Mouse (Mus musculus): ENCODE measurements around the gene Arnt2. TPM values are rescaled to one million over a fixed set of nuclear protein-coding genes. Genes with fewer than 3 reads are reported as not detected.

Gene Arnt2
- polyA plus RNA-seq, 1 experiment from 2014 or later = 46.4 TPM

DNA sequence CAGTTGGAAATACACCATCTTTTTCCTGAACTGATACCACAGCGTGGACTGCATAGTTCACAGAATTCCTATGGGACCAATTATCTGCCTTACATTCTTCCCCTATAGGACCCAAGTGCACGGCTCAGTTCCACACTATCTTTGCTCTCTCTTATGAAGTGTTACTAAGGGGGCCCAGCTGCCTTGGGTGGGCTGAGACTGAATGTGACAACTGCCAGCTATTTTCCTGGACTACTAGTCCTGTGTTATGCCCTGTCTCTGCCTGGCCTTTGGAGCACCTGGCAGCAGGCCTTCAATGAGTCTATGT, 73.4 kb downstream of the Arnt2 start:
- no peak for ATAC-seq
- peaks cover 35% of the 10 kb centered on the region for H3K36me3 ChIP-seq (ENCODE audit: poor library complexity, severe bottlenecking)
- WGBS = 74% methylated on average over 2 of the region's 2 CpGs
- no peaks in the 10 kb centered on the region for H3K9me3 ChIP-seq (replicated peaks)
- peaks cover 30% of the 10 kb centered on the region for H3K4me1 ChIP-seq
- no peak overlapping the region for H3K4me3 ChIP-seq
- no peak overlapping the region for H3K27ac ChIP-seq
- no peak overlapping the region for H3K4me2 ChIP-seq
- no peak overlapping the region for H3K9ac ChIP-seq
- no peaks in the 10 kb centered on the region for H3K27me3 ChIP-seq

DNA sequence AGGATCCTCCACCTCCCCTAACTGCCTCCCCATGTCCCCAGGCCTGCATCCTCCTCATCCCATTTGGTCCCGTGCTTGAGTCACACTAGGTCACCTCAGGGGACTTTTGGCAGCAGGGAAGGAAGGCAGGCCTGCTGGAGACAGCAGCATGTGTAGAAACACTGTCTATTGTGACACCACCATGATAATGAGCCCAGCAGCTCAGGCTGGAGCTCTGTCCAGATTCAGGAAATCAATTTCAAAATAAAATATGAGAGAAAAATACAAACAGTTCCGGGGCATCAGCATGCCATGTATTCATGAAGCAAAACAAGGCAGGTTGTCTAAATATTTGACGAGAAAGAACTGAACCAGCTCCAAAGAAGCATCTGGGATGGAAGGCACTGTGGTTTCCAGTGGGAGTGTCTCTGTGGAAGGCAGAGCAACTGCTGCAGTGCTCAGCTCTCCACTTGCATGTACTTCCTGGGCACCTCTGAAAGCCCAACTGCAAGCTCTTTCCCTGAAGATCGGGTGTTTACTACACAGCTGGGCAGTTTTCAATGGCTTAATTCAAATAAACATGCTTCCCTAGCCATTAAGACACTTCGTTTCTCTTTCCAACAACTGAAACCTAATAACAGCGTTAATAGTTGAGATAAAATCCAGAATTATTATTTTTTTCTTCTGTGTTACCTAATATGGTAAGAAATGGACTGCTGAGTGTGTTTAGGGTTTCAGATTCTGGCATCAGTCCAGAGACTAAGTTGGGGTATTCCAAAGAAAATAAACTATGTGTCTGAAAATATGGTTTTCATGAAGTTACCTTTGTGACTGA, 74.0 kb downstream of the Arnt2 start:
- Histone ChIP-seq H3K4me1 (peaks cover 34% of the 10 kb centered on the region), H3K27ac (peak overlapping the region; percentile 42; the same call in 1 of the 2 replicates)

DNA sequence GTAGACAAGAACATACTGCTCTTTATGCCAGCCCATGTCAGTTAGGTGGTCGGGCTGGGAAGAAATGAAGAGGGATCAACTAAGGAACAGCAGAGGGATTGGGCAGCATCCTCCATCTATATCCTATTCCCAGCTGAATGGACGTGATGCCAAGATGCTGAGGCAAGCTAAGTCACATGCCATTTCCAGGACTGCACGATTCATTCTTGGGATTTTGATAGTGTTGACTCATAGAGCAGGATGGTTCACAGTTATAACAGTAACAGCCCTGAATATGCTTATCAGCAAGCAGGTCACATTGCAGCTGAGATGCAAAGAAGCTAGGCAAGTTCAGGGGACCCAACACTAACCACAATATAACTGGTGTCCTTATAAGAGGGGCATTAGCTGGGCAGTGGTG, 76.0 kb downstream of the Arnt2 start:
- H3K27me3 ChIP-seq = no peaks in the 10 kb centered on the region
- no peak for ATAC-seq
- 95% methylated on average over 3 of the region's 3 CpGs for WGBS
- no peak overlapping the region for H3K9ac ChIP-seq
- H3K4me1 ChIP-seq = peaks cover 54% of the 10 kb centered on the region
- no peak overlapping the region for H3K4me3 ChIP-seq
- H3K27ac ChIP-seq = peak overlapping the region; percentile 75; the same call in 1 of the 2 replicates
- no peak overlapping the region for H3K4me2 ChIP-seq
- H3K36me3 ChIP-seq (ENCODE audit: poor library complexity, severe bottlenecking) = peaks cover 31% of the 10 kb centered on the region
- no peaks in the 10 kb centered on the region for H3K9me3 ChIP-seq (replicated peaks)

More for the DNA sequence above, 74.0 kb downstream of the Arnt2 start:
- WGBS = 75% methylated on average over 6 of the region's 6 CpGs
- no peak for ATAC-seq
- H3K27me3 ChIP-seq = no peaks in the 10 kb centered on the region
- H3K9ac ChIP-seq = no peak overlapping the region
- H3K4me3 ChIP-seq = no peak overlapping the region
- H3K4me2 ChIP-seq = no peak overlapping the region
- peaks cover 35% of the 10 kb centered on the region for H3K36me3 ChIP-seq (ENCODE audit: poor library complexity, severe bottlenecking)
- no peaks in the 10 kb centered on the region for H3K9me3 ChIP-seq (replicated peaks)

DNA sequence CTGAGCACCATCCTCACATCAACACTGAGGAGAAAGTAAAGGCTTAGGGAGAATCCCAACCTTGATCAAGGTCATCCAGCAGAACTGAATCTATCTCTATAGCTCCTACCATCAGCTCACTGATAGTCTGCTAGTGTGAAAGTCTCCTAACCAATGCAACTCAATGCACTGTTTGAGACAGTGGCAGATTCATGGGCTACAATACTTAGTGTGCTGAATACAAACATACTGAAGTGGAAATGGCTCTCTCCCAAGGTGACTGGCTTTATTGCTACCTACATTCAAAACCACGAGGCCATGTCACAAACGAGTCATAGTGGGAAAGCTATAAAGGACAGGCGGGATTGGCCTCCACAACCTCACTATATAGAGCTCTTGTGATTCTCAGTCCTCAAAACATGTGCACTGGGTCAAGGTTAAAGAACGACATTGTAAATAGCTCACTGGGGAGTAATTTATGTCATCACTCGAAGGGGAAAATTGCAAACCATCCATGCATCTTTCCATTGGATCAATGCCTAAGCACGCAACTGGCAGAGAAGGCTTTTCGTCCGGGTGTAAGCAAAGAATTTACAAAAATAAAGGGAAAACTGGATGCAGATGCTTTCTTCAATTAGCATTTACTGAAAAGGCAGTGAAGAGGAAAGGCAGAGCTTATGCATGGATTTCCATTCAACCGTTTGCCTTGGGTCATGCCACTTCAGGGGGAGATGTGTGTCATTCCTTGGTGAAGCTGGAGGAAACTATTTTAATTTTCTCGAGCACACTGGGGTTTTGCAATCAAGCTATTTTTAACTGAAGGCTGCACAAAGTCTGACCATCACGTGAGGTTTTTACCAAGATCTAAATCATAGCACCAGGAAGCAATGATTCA, 77.4 kb downstream of the Arnt2 start:
- Histone ChIP-seq H3K4me2 (peak overlapping the region; percentile 13; the same call in 1 of the 2 replicates), H3K27me3 (no peaks in the 10 kb centered on the region), H3K36me3 (ENCODE audit: poor library complexity, severe bottlenecking) (peaks cover 25% of the 10 kb centered on the region), H3K9me3 (replicated peaks) (no peaks in the 10 kb centered on the region), H3K9ac (no peak overlapping the region), H3K4me3 (no peak overlapping the region), H3K27ac (peak overlapping the region; percentile 75), H3K4me1 (peaks cover 64% of the 10 kb centered on the region)
- peak; percentile 43; the same call in 1 of the 2 replicates for ATAC-seq
- 26% methylated on average over 11 of the region's 11 CpGs for WGBS

DNA sequence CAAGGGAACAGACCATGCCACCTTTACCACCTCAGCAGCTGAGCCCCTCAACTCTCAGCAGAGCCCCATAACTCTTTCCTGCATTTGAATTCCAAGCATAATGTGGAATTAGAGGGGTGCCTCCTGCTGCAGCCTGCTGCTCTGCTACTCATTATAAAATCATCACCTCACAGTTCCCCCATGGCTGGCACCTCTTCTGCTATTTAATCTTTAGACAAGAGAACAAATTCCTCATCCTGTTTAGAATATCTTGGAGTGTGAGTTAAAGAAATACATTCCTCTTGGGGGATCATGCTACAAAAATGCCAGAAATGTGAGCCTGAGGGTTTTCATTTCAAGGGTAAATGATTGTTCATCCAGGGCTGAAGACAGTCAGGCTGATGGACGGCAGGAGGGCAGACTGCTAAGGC, 80.8 kb downstream of the Arnt2 start:
- peak overlapping the region; percentile 20 for H3K4me2 ChIP-seq
- peak overlapping the region; percentile 90 for H3K27ac ChIP-seq
- no peak overlapping the region for H3K9ac ChIP-seq
- WGBS = 13% methylated on average over 1 of the region's 1 CpGs
- no peaks in the 10 kb centered on the region for H3K27me3 ChIP-seq
- H3K4me1 ChIP-seq = peaks cover 61% of the 10 kb centered on the region
- ATAC-seq = peak; percentile 76; the same call in 1 of the 2 replicates
- no peak overlapping the region for H3K4me3 ChIP-seq
- no peaks in the 10 kb centered on the region for H3K9me3 ChIP-seq (replicated peaks)
- peaks cover 30% of the 10 kb centered on the region for H3K36me3 ChIP-seq (ENCODE audit: poor library complexity, severe bottlenecking)

- no peak overlapping the region for H3K9ac ChIP-seq
- H3K9me3 ChIP-seq (replicated peaks) = no peaks in the 10 kb centered on the region
- WGBS = 33% methylated on average over 1 of the region's 1 CpGs
- peaks cover 29% of the 10 kb centered on the region for H3K36me3 ChIP-seq (ENCODE audit: poor library complexity, severe bottlenecking)
- H3K4me2 ChIP-seq = peak overlapping the region; percentile 20
- peak overlapping the region; percentile 90 for H3K27ac ChIP-seq
- H3K4me1 ChIP-seq = peaks cover 57% of the 10 kb centered on the region
- no peaks in the 10 kb centered on the region for H3K27me3 ChIP-seq
- peak; percentile 89 for ATAC-seq
- no peak overlapping the region for H3K4me3 ChIP-seq
Observed at GRCm38 (mm10) chr7:84328770-84329169, 81.2 kb downstream of the Arnt2 start.

DNA sequence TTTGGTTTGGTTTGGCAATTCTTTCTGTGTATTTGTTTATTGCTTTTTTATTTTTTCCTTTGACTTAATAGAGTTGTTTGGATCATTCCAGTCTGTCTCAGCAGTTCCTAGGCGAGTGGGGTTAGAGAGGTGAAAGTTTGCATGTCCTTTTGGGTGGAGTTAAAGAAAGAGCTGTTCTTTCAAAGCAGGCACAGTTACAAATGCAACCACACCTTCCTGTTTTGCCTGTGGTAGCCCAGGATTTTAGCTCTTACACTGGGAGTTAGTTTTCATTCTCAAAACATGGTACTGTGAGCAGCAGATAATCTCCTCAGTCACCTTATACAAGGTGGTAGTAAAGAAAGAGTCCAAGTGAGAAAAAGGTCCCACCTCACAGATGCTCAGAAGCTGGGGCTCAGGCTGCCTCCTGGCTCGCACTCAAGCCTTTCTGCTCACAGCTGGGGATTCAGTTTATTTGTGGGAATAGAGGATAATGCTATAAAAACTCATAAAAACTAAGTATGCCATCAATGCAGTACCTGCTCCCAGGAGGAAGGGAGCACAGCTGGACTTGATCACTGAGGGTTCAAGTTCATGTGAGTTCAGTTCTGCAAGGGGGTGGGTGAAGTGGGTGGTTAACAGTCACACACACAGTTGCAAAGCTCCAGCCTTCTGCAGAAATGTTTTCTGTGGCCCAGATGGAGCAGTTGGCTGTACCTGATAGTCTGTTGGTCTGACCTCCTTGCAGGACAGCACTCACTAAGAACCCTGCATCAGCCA, 84.2 kb downstream of the Arnt2 start:
- H3K27ac ChIP-seq = no peak overlapping the region
- no peaks in the 10 kb centered on the region for H3K27me3 ChIP-seq
- H3K4me1 ChIP-seq = peaks cover 28% of the 10 kb centered on the region
- H3K4me2 ChIP-seq = no peak overlapping the region
- 88% methylated on average over 2 of the region's 2 CpGs for WGBS
- H3K36me3 ChIP-seq (ENCODE audit: poor library complexity, severe bottlenecking) = peaks cover 24% of the 10 kb centered on the region
- H3K9me3 ChIP-seq (replicated peaks) = no peaks in the 10 kb centered on the region
- no peak for ATAC-seq
- H3K9ac ChIP-seq = no peak overlapping the region
- H3K4me3 ChIP-seq = no peak overlapping the region

- Histone ChIP-seq H3K4me1 (no peaks in the 10 kb centered on the region), H3K4me2 (no peak overlapping the region), H3K36me3 (ENCODE audit: poor library complexity, severe bottlenecking) (peaks cover 19% of the 10 kb centered on the region; the same call in 1 of the 2 replicates), H3K4me3 (no peak overlapping the region), H3K27ac (no peak overlapping the region), H3K9ac (no peak overlapping the region), H3K27me3 (no peaks in the 10 kb centered on the region), H3K9me3 (replicated peaks) (no peaks in the 10 kb centered on the region)
- 96% methylated on average over 1 of the region's 1 CpGs for WGBS
- no peak for ATAC-seq
Observed at GRCm38 (mm10) chr7:84321542-84321941, 88.4 kb downstream of the Arnt2 start.

- Histone ChIP-seq H3K9ac (no peak overlapping the region), H3K4me3 (no peak overlapping the region), H3K9me3 (replicated peaks) (no peaks in the 10 kb centered on the region), H3K27me3 (no peaks in the 10 kb centered on the region), H3K4me2 (no peak overlapping the region), H3K27ac (no peak overlapping the region), H3K4me1 (peaks cover 5% of the 10 kb centered on the region; the same call in 1 of the 2 replicates), H3K36me3 (ENCODE audit: poor library complexity, severe bottlenecking) (peaks cover 35% of the 10 kb centered on the region)
- 76% methylated on average over 7 of the region's 7 CpGs for WGBS
- no peak for ATAC-seq
Observed at GRCm38 (mm10) chr7:84315353-84316003, 94.5 kb downstream of the Arnt2 start.

- no peaks in the 10 kb centered on the region for H3K27me3 ChIP-seq
- H3K36me3 ChIP-seq (ENCODE audit: poor library complexity, severe bottlenecking) = peaks cover 43% of the 10 kb centered on the region
Observed at GRCm38 (mm10) chr7:84314742-84315141, 95.2 kb downstream of the Arnt2 start.

DNA sequence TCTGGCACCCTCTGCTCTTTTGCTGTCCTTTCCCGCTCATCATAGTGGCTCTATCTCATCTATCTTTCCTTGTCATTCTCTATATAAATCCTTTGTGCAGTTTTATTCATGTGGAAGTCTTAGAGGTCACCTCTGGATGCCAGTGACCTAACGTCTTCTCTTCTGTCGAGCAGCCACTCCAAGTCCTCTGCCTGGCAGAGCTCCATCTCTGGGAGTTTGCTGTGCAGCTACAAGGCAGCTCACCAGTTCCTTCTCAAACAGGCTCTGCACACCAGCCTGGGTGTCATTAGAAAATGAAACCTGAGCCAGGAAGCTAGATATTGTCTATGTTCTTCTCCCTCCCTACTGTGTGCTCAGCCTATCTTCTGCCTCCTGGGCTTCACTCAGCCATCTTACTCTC, 98.4 kb downstream of the Arnt2 start:
- no peak overlapping the region for H3K4me3 ChIP-seq
- no peak for ATAC-seq
- peaks cover 20% of the 10 kb centered on the region for H3K4me1 ChIP-seq
- H3K9me3 ChIP-seq (replicated peaks) = no peaks in the 10 kb centered on the region
- peak overlapping the region; percentile 45; the same call in 1 of the 2 replicates for H3K27ac ChIP-seq
- 68% methylated on average over 3 of the region's 3 CpGs for WGBS
- H3K4me2 ChIP-seq = no peak overlapping the region
- H3K9ac ChIP-seq = no peak overlapping the region
- no peaks in the 10 kb centered on the region for H3K27me3 ChIP-seq
- H3K36me3 ChIP-seq (ENCODE audit: poor library complexity, severe bottlenecking) = peaks cover 62% of the 10 kb centered on the region

More at GRCm38 (mm10) chr7:84314742-84315141, 95.2 kb downstream of the Arnt2 start:
- no peak overlapping the region for H3K9ac ChIP-seq
- no peaks in the 10 kb centered on the region for H3K9me3 ChIP-seq (replicated peaks)
- WGBS = 97% methylated on average over 2 of the region's 2 CpGs
- no peak overlapping the region for H3K4me2 ChIP-seq
- H3K4me1 ChIP-seq = peaks cover 5% of the 10 kb centered on the region; the same call in 1 of the 2 replicates
- no peak overlapping the region for H3K4me3 ChIP-seq
- H3K27ac ChIP-seq = no peak overlapping the region
- ATAC-seq = no peak
